Mouse (Mus musculus): ENCODE results near the gene Kif26a.

Kif26a gene

DNA sequence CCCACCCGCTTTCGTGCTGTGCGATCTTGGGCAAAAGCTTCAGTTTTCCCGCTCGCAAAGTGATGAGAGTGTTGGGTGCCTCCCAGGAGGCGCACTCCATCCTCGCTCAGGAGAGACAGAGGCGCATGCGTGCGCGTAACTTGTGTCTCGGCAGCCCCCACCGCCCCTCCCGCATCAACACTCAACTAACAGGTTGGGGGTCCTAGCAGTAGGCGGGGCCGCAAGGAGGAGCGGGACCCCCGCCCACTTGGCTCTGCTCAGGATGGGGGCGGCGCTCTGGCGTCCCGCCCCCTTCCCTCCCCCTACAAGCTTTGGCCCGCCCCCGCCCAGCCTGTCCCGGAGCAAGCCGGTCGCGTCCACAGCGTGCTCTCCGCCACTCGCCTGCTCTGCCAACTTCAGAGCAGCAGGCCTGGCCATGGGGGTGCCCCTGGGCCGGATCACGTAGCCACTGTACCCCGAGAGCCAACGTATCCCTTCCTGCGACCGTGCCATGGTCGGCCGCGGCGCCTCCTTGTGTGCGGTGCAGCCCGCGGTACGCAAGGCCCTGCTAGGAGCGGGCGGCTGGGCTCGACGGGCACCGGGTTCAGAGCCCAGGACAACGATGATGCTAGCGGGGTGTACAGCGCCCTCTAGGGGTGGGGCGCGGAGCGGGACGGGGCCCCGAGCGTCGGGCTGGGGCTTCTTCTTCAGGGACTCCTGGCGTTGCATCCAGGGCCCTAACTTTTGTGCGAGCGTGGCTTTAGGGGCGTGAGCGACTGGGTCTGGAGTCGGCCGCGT is at the start of gene Kif26a:
TSS of gene Kif26a (plus strand) at position 334 of the 777 bp plus-strand sequence.
- no peak for DNase-seq (ENCODE audit: low read depth)

DNA sequence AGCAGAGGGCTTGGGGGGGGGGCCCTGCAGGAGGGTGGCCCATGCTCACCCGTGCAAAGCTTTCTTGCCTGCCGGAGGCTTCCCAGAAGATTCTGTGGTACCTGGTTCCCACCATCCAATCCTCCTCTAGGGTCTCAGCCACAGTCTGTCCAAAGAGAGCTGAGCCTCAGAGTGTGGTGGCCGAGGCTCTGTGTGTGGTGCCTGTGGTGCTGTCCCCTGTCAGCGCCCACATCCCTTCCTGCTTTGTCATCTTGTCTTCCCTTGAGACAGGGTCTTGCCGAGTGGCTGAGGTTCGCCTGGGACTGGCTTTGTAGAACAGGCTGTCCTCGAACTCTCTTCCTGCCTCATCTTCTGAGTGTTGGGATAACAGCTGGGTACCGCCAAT is 49.3 kb upstream of the Kif26a start:
- no peak for DNase-seq (ENCODE audit: low read depth)

DNA sequence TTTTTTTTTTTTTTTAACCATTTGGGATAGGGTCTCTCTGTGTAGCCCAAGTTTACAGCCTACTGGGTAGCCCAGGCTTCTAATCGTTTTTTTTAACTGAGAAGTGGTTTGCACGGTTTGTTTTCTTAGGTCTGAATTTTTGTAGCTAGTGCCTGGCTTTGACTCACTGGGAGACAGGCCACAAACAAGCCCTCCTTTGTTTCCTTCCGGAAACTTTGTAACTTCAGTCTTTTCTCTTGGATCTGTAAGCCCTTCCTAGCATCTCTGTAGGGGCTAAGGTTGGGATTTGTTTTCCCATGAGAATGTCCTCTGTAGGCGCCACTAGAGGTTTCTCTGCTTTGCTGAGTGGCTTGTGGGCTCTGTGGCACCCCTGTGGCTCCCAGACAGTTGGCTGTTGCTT is 45.9 kb upstream of the Kif26a start:
- peak; percentile 62 for DNase-seq (ENCODE audit: low read depth)

DNA sequence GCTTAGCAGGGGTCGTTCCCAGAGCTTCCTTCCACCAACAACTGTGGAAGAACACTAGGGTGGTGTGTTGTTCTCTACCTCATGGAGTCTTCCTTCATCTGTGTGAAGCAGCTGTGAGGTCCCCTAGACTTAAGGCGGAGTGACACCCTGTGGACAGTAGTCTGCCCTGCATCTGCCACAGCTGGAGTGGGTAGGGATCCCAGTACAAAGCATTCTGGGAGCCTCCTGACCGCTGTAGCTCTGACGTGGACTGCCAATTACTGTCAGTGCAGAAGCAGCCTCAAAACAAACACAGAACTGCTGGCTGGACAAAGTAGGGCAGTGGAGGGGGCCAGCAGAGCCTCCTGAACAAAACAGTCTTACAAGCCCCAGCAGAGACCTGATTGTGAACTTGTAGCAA is 45.0 kb upstream of the Kif26a start:
- DNase-seq (ENCODE audit: low read depth) = no peak

DNA sequence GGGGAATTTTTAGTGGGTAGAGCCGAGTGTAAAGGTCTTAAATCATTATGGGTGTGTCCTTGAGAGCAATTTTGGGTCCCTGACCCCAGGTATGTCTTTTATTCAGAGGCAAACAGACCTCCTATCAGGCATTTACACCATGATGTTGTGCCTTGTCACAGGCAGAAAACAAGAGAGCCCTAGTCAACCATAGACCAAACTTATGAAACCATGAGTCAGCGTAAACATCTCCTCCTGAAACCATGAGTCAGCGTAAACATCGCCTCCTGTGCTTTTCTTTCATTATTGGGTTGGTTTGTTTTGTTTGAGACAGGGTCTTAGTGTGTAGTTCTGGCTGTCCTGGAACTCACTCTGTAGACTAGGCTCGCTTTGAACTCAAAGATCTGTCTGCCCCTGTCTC is 42.8 kb upstream of the Kif26a start:
- DNase-seq (ENCODE audit: low read depth) = no peak

DNA sequence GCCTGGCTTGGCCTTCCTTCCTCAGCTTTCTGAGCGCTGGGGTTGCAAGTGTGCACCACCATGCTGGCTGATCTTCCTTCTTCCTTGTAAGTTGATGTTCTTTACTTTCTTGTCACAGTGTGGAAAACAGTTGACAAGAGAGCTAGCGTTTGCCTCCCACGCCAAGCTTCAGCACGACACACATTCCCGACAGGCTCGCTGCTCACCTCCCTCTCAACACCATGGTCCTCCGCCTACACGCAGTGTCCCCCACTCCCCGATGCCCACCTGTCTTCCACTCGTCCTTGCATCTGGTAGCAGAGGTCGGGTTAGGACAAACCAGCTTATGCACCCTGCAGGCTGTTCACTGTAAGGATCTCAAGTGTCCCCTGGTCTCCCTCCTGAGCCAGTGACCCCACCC is 41.1 kb upstream of the Kif26a start:
- no peak for DNase-seq (ENCODE audit: low read depth)

DNA sequence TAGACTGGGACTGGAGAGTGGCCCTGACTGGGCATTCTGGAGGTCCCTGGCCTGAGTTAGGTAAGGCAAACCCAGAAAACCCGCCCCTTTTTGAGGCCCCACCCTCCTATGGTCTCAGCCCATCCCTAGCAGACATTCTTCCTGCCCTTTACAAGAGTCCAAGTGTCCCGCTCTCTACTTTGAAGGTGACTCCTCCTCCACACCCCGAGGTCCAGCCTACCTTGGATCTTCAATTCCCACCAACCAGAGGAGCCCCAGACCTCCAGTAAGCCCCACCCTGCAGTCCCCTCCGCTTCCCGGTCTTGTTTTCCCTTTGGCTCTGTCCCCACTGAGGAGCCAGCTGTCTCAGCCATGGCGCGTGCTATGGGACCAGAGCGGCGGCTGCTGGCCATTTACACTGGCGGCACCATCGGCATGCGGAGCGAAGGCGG is 39.5 kb upstream of the Kif26a start, which contains the start of gene Aspg:
TSS of gene Aspg (plus strand) at position 139 of the 431 bp plus-strand sequence.
- no peak for DNase-seq (ENCODE audit: low read depth)

DNA sequence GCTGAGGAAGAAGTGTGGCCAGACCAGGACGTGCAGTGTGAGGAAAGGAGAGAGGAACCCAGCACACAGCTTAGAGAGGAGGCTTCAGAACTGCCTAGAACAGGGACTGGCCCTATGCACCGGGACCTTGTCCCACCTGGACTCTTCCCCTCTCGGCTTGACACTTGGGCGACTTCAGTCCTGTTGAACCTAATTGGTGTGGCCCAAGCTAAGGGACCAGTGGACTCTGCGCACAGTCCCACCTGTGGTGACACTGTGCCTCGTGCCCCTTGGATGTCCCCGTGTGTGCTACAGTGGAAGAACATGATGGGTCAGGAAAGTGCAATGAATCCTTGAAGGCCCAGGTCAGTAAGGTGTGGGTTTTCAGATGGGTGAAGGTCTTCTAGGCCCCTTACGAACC is 38.3 kb upstream of the Kif26a start:
- no peak for DNase-seq (ENCODE audit: low read depth)

DNA sequence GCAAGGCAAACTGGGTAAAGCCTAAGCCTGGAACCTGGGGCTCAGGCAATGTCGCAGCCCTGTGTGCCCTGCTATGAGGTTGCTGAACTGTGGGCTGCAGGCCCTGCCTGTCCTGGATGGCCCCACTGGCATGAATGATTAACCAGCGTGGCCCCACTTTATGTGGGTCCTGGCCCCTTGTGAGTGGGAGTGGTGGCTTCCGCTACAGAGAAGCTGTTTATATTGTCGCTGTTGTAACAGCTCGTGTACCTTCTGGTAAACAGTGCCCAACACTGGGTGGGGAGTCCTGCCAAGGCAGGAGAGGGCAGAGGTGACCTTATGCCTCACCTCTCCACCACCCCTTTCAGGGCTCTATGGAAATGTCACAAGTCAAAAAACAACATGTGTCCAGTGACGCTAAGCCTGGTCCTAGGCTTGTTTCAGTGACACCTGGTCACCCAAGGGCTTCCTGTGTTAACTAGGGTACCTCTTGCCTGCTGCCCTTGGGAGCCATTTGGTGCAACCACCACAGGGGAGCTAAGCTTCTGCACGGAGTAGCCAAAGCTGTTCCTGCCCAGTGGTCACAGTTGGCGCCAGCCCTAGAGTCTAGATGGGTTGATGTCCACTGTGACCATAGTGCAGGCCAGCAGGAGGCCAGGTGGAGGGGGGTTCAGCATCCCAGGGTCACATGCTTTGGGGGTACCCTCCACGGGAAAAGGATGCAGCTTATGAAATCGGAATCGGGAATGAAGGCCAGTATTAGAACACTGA is 37.1 kb upstream of the Kif26a start:
- no peak for DNase-seq (ENCODE audit: low read depth)

DNA sequence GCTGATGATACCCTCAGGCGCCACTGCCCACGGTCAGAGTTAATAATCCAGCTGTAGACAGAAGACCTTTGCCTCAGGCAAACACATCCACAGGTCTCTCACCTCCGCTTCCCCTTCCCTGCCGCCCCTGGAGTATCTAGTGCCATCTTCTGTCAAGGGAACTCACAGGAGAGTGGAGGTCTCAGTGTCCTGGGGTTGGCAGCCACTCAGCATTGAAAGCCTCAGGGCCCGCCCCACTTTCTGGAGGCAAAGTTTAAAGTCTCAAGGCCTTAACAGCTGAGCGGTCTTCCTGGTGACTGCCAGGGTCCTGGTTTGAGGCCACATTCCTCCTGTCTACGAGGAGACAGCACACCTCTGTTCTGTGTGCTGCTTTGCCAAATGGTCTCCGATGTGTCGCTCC is 36.3 kb upstream of the Kif26a start:
- no peak for DNase-seq (ENCODE audit: low read depth)

DNA sequence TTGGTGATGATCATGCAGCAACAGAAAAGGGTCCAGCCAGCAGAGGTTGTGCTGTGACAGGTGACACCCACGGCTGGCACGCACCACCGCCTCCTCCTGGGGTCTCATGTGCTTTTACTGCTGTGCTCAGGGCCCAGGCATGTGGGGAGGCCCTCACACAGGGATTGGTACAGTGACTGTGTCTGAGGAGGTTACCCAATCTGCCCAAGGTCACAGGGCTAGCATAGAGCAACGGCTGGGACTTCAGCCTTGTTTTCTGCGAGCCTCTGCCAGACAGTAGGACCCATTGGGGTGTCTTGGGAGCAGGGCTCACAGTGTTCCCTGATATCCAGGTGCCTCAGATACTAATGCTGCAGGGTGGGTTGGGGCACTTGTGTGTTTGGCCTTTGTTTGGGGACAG is 34.7 kb upstream of the Kif26a start:
- DNase-seq (ENCODE audit: low read depth) = no peak

DNA sequence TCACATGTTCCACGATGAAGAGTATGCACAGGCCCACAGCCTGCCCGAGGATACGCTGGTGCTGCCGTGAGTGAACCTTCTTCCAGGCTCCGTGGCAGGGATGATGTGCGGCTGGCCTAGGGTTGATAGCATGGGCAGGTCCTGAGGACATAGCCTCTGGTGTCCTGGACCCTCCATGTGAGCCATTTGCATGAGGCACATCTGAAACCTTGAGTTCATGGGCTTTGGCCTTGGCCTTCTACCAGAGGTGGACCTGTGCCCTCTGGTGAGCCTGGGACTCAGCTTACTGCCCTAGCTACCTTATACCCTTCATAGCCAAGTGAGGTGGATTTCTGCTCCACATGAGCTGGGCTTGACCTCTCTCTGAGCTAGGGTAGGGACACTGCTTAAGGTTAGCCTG is 33.8 kb upstream of the Kif26a start:
- no peak for DNase-seq (ENCODE audit: low read depth)

DNA sequence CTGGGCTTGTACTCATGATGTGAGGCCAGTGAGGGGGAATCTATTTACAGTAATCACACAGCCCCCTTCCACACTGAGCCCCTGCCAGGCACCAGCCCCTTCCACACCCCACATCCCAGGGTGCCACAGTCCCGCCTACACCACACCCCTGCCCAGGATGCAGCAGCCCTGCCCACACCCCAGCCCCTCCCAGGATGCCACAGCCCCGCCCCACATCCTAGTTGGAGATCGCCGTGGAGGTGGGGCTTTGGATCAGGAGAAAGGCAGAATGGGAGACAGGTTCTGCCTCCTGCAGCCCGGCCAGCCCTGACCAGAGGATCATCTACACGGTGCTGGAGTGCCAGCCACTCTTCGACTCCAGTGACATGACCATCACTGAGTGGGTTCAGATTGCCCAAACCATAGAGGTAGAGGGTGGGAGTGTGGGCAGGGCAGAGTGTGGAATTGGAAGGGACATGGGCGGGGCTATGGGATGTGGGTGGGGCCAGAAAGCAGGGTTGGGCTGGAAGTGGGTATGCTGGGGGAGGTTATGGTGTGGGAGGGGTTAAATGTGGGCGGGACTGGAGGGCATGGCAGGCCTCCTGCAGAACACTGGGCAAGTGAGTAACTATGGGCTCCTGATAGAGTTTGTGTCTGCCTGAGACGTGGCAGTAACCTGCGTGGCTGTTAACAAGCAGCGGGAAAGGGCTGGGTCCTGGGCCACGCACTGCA is 33.2 kb upstream of the Kif26a start:
- no peak for DNase-seq (ENCODE audit: low read depth)

DNA sequence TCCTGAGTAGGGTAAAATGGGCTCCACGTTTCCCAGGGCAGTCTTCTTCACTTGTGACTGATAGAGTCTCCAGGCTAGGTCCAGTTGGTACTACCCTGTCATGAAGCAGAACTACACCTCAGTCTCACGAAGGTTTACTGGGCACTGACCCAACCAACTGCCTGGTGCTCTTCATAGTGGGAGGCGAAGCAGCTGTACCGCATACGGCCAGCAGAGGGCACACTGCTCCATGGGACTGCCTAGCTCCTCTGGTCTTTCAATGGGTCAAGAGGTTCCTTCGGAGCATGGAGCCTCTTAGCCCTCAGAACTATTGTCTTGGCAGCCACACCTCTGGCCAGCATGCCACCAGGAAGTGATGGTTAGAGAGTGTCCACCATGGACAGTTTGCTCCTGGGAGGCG is 32.3 kb upstream of the Kif26a start:
- peak; percentile 62 for DNase-seq (ENCODE audit: low read depth)

DNA sequence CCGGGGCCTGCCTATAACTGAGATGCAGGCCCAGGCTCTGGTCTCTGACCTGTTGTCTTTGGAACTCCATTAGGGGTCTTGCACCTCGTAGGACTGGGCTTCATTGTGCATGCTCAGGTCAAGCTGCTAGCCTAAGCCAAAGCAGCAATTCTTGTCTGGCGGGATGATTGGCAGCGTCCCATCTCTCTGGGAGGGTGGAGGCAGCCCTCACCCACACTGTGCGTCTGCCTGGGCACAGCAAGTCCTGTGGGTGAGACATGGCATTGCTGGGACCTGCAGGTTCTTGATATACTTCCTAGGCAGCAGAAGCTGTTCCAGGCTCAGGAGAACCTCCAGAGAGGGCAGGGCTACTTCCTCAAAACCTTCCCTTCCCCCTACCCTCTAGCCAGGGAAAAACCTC is 29.0 kb upstream of the Kif26a start:
- no peak for DNase-seq (ENCODE audit: low read depth)

DNA sequence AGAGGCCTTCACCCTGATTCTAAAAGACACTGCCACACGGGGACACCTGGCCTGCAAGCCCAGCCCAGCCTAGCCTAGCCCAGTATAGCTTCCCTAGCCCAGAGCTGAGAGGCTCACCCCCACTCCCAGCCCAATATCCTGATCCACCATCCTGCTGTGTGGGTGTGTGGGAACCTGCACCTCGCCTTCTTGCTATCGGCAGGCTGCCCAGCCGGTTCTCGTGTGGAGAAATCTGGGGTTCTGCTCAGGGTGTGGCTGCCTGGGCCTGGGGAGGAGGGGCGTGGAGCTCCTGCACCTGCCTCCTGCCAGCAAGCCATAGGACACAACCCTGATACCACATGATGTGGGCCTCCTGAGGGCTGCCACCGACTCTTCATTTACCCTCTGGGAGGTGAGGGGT is 28.4 kb upstream of the Kif26a start:
- DNase-seq (ENCODE audit: low read depth) = no peak

DNA sequence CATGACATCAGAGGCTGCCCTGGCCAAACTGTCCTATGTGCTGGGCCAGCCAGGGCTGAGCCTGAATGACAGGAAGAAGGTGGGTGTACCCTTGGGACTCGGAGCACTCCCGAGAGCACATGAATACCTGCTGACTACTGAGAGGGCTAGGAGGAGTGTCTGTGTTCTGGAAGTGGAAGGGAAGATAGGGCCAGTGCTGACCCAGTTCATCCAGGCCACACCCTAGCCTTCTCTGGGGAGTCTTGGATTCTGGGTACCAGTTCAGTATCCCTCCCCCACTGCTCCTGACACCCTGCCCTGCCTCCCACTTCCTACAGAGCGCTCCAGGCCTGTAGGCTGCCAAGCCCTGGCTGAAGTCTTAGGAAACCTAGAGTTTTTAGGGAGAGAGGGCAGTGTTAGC is 24.8 kb upstream of the Kif26a start:
- no peak for DNase-seq (ENCODE audit: low read depth)

DNA sequence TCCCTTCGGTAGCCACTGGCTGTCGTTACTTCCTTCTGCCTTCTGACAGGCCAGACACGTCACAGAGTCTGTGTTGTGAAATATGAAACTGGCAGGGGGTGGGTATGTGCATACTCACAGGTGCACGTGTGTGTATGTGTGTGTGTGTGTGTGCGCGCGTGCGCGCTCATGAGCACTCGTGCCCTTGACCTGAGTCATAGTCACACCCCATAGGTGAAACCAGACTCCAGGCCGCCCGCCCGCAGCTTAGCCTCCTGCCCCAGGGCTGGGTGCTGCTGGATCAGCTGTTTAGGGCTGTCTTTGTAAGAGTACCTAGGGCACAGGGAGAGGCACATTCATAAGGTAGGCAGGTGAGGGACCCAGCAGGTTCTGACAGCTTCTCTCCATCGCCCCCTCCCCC is 20.1 kb upstream of the Kif26a start:
- no peak for DNase-seq (ENCODE audit: low read depth)

DNA sequence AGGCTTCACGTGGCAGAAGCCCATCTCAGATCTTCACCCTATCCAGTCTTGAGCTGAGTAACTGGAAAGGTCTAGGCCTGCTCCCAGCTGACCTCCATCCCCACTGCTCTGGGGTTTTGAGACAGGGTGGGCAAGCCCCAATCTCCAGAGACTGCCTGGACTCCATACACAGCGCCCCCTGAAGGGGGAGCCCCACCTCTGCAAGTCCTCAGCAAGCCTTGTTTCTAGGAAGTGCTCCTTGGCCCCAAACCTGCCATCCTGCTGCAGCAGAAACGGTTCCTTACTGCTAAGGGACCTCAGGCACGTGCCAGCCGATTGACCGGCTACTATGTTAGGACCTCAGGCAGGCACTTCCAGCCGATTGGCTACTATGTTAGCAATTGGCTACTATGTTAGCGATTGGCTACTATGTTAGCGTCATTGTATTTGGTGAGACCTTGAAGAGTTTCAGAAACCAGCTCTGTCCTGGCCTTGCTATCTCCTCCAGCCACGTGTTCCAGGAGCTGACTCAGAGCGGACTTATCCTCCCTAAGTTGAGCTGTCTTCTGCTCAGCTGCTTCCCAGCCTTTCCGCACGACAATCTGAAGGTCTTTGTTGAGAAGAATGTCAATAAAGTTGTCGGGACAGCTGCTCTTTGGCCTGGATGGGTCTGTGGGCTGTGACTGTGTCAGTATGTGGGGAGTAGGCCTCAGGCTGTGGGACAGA is 18.9 kb upstream of the Kif26a start:
- no peak for DNase-seq (ENCODE audit: low read depth)

DNA sequence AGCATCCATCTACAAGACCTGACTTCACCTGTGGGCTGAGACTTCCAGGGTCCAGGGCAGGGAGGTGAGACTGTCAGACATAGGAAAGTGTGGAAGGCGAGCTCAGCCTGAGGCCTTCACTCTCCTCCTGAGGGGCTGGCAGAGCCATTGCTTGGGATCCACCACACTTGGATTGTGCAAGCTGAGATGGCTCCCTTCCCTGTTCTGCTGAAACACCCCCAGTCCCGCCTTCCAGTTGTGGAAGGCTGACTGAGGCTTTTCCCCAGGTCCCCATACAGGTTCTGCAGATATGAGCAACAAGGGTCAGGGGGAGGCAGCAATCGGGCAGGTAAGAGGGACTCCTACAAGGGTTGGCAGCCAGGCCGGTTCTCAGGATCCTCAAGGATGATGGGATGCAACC is 17.5 kb upstream of the Kif26a start:
- DNase-seq (ENCODE audit: low read depth) = no peak

DNA sequence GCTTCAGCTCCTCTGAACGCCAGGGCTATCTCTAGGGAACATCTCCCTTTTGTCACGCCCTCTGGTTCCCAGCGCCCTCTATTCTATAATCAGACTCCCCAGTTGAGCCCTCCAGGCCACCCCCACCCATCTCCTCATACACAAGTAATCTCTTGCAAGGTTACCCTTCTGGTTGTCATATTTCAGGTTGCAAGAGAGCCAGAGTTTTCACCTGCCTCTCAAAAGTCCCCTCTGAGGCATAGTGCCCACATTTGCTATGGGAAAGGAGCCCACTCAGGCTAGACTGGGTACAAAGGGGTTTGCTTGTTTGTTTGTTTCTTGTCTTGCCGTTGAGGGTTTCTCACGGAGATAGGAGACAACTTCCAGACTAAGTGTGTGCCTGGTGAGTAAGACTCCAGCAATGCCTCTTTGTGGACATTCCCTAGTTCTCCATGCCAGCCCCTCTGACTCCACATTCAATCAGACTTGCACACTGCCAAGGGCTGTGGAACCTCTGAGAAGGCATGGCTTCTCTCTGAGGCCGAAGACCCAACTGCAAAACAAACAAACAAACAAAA is 16.6 kb upstream of the Kif26a start:
- DNase-seq (ENCODE audit: low read depth) = peak; percentile 54
